Mouse (Mus musculus): ENCODE measurements around the gene Tspan5. TPM values are rescaled to one million over a fixed set of nuclear protein-coding genes. Genes with fewer than 3 reads are reported as not detected.

The Tspan5 gene
- polyA plus RNA-seq, 1 experiment from 2014 or later = 20.9 TPM

DNA sequence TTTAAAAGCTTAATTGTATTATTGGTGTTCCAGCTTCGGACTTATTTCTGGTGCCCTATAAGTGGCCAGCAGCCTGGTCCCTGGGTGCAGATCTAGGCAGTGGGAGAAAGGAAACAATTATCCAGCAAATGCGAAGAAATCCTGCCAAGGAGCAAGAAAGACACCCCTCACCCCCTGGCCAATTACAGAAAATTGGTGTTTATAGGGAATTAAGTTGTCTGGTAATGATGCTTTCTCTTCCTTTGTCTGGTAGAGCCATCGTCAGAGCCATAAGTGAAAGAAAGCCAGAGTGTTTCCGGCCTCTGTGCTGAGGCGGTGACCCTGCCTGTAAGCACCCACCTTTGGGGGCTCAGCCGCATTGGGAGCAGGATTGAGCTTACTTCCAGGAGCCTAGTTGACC is 59.7 kb downstream of the Tspan5 start:
- H3K4me2 ChIP-seq (ENCODE audit: low read length) = no peak overlapping the region
- H3K9ac ChIP-seq (ENCODE audit: low read length) = no peak overlapping the region
- H3K4me3 ChIP-seq (ENCODE audit: low read depth, low read length) = no peak overlapping the region
- ATAC-seq (replicated peaks; ENCODE audit: low FRiP score, low TSS enrichment, low read depth) (no peak), DNase-seq (ENCODE audit: low spot score) (no peak)
- no peaks in the 10 kb centered on the region for H3K36me3 ChIP-seq (ENCODE audit: control insufficient read depth, insufficient read depth, low read length)
- H3K9me3 ChIP-seq (ENCODE audit: control insufficient read depth, low read length) = no peaks in the 10 kb centered on the region
- H3K4me1 ChIP-seq (replicated peaks; ENCODE audit: control insufficient read depth, insufficient read depth, low read length) = no peaks in the 10 kb centered on the region; the same call in 1 of the 2 replicates
- WGBS = 77% methylated on average over 6 of the region's 6 CpGs
- no peaks in the 10 kb centered on the region for H3K27me3 ChIP-seq (replicated peaks; ENCODE audit: control insufficient read depth, insufficient read depth, low read length)
- no peak overlapping the region for H3K27ac ChIP-seq (ENCODE audit: low read depth)

- 72% methylated on average over 21 of the region's 21 CpGs for WGBS
- no peaks in the 10 kb centered on the region for H3K36me3 ChIP-seq (ENCODE audit: control insufficient read depth, insufficient read depth, low read length)
- H3K4me3 ChIP-seq (ENCODE audit: low read depth, low read length) = no peak overlapping the region
- H3K9ac ChIP-seq (ENCODE audit: low read length) = no peak overlapping the region
- H3K27me3 ChIP-seq (replicated peaks; ENCODE audit: control insufficient read depth, insufficient read depth, low read length) = no peaks in the 10 kb centered on the region
- H3K9me3 ChIP-seq (ENCODE audit: control insufficient read depth, low read length) = no peaks in the 10 kb centered on the region
- no peaks in the 10 kb centered on the region; the same call in 1 of the 2 replicates for H3K4me1 ChIP-seq (replicated peaks; ENCODE audit: control insufficient read depth, insufficient read depth, low read length)
- no peak overlapping the region for H3K4me2 ChIP-seq (ENCODE audit: low read length)
- no peak for ATAC-seq (replicated peaks; ENCODE audit: low FRiP score, low TSS enrichment, low read depth)
- DNase-seq (ENCODE audit: low spot score) = no peak
- H3K27ac ChIP-seq (ENCODE audit: low read depth) = no peak overlapping the region
Measured at GRCm38 (mm10) chr3:138802722-138803443, 60.9 kb downstream of the Tspan5 start.

DNA sequence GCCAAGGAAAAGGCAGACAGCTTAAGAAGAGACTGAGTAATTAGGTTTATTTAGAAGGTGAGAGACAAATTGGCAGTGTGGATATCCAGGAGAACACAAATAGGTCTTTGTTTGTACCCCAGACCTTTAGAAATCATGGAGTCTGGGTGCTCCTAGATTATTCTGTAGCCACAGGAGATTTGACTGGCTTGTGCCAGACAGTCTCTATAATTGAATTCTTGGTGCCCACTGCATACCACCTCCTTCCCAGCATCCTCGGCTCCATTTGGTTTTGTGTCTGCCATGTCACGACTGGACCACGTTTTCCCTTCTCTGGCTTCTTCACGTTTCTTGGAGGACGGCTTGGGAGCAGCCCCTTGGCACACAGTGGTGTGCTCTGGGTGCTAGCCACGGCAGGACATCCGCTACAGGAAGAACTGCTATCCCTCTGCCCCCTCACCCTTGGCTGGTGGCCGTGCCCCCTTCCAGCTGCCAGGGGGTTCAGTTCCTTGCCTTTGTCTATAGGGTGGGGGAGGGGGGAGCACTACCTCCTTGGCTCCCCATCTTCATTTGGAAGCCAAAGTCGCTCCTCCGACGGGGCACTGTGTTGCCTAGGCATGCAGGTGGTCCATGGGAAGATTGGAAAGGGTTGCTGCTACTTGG is 61.6 kb downstream of the Tspan5 start:
- no peak overlapping the region for H3K4me2 ChIP-seq (ENCODE audit: low read length)
- no peaks in the 10 kb centered on the region for H3K9me3 ChIP-seq (ENCODE audit: control insufficient read depth, low read length)
- H3K4me1 ChIP-seq (replicated peaks; ENCODE audit: control insufficient read depth, insufficient read depth, low read length) = no peaks in the 10 kb centered on the region; the same call in 1 of the 2 replicates
- H3K36me3 ChIP-seq (ENCODE audit: control insufficient read depth, insufficient read depth, low read length) = no peaks in the 10 kb centered on the region
- ATAC-seq (replicated peaks; ENCODE audit: low FRiP score, low TSS enrichment, low read depth) (no peak), DNase-seq (ENCODE audit: low spot score) (no peak)
- WGBS = 86% methylated on average over 11 of the region's 11 CpGs
- H3K27ac ChIP-seq (ENCODE audit: low read depth) = no peak overlapping the region
- H3K4me3 ChIP-seq (ENCODE audit: low read depth, low read length) = no peak overlapping the region
- H3K9ac ChIP-seq (ENCODE audit: low read length) = no peak overlapping the region
- H3K27me3 ChIP-seq (replicated peaks; ENCODE audit: control insufficient read depth, insufficient read depth, low read length) = no peaks in the 10 kb centered on the region

DNA sequence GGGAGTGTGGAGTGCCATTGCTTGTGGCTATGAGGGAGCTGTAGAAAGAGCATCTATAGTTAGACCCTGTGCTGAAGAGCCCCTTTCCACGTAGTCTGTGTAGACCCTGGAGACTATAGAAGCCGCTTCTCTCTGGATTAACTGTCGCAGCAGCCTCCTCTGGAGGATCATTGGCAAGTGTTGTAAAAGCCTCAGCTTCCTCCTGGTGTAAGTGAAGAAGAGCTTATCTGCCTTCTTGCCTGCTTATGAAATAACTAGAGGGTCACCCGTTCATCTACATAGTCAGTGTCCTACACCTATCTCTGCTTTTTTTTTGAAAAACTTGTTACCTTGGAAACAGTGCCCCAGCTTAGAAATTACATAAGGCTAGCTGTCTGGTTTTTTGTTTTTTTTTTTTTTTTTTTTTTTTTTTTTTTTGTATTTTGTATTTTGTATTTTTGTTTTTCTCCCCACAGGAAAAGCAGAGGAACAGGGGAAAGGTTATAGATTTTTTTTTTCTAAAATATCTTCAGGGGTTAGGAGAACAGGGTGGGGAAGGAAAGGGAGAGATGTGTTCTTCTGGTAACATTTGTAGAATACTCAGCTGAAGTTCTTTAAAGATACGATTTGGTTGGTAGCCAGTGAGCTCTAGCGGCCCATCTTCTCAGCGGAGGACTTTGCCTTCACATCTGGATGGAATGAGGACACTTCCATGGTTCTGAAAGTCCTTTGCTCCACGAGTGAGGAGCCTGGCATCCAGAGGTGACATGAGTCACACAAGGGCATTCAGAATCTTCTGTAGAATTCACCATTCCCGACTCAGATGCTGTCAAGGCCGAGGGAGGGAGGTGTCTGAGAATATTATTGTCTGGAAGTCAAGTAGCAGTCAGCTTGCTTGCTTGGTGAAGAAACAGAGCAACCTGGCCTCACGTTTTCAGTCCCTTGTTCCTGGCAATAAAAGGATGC is 62.4 kb downstream of the Tspan5 start:
- WGBS = 79% methylated on average over 11 of the region's 11 CpGs
- no peaks in the 10 kb centered on the region for H3K27me3 ChIP-seq (replicated peaks; ENCODE audit: control insufficient read depth, insufficient read depth, low read length)
- no peaks in the 10 kb centered on the region for H3K9me3 ChIP-seq (ENCODE audit: control insufficient read depth, low read length)
- H3K9ac ChIP-seq (ENCODE audit: low read length) = no peak overlapping the region
- DNase-seq (ENCODE audit: low spot score) = no peak
- H3K36me3 ChIP-seq (ENCODE audit: control insufficient read depth, insufficient read depth, low read length) = no peaks in the 10 kb centered on the region
- H3K4me3 ChIP-seq (ENCODE audit: low read depth, low read length) = no peak overlapping the region
- no peaks in the 10 kb centered on the region; the same call in 1 of the 2 replicates for H3K4me1 ChIP-seq (replicated peaks; ENCODE audit: control insufficient read depth, insufficient read depth, low read length)
- ATAC-seq (replicated peaks; ENCODE audit: low FRiP score, low TSS enrichment, low read depth) = no peak
- H3K4me2 ChIP-seq (ENCODE audit: low read length) = no peak overlapping the region
- H3K27ac ChIP-seq (ENCODE audit: low read depth) = no peak overlapping the region

GRCm38 (mm10) chr3:138807795-138808194 is 65.8 kb downstream of the Tspan5 start:
- Histone ChIP-seq H3K9me3 (ENCODE audit: control insufficient read depth, low read length) (no peaks in the 10 kb centered on the region), H3K4me3 (ENCODE audit: low read depth, low read length) (no peak overlapping the region), H3K27me3 (replicated peaks; ENCODE audit: control insufficient read depth, insufficient read depth, low read length) (no peaks in the 10 kb centered on the region), H3K27ac (ENCODE audit: low read depth) (no peak overlapping the region), H3K36me3 (ENCODE audit: control insufficient read depth, insufficient read depth, low read length) (no peaks in the 10 kb centered on the region), H3K4me2 (ENCODE audit: low read length) (no peak overlapping the region), H3K4me1 (replicated peaks; ENCODE audit: control insufficient read depth, insufficient read depth, low read length) (no peaks in the 10 kb centered on the region), H3K9ac (ENCODE audit: low read length) (no peak overlapping the region)
- DNase-seq (ENCODE audit: low spot score) (no peak), ATAC-seq (replicated peaks; ENCODE audit: low FRiP score, low TSS enrichment, low read depth) (no peak)
- WGBS = 79% methylated on average over 4 of the region's 4 CpGs

DNA sequence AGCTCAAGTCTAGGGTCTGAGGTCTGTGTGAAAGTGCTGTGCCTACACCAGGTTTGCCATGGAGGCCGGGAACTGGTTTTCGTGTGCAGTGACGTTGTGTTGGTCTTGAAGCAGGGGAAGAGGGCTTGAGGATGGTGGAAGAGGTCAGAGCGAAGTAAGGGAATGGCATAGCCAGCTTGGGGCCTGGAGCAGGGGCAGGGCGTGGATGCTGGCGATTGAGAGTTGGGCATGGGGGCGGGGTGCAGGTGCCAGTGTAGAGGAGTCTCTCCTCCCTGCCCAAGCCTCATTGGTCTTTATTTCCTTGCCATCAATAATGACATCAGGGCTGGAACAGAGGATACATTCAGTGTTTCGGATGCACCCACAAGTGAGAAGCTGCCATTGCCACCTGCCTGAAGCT is 67.5 kb downstream of the Tspan5 start:
- Histone ChIP-seq H3K27me3 (replicated peaks; ENCODE audit: control insufficient read depth, insufficient read depth, low read length) (no peaks in the 10 kb centered on the region), H3K27ac (ENCODE audit: low read depth) (no peak overlapping the region), H3K4me1 (replicated peaks; ENCODE audit: control insufficient read depth, insufficient read depth, low read length) (no peaks in the 10 kb centered on the region), H3K4me2 (ENCODE audit: low read length) (no peak overlapping the region), H3K36me3 (ENCODE audit: control insufficient read depth, insufficient read depth, low read length) (no peaks in the 10 kb centered on the region), H3K4me3 (ENCODE audit: low read depth, low read length) (no peak overlapping the region), H3K9ac (ENCODE audit: low read length) (no peak overlapping the region), H3K9me3 (ENCODE audit: control insufficient read depth, low read length) (no peaks in the 10 kb centered on the region)
- no peak for ATAC-seq (replicated peaks; ENCODE audit: low FRiP score, low TSS enrichment, low read depth)
- DNase-seq (ENCODE audit: low spot score) = no peak
- 91% methylated on average over 8 of the region's 8 CpGs for WGBS

DNA sequence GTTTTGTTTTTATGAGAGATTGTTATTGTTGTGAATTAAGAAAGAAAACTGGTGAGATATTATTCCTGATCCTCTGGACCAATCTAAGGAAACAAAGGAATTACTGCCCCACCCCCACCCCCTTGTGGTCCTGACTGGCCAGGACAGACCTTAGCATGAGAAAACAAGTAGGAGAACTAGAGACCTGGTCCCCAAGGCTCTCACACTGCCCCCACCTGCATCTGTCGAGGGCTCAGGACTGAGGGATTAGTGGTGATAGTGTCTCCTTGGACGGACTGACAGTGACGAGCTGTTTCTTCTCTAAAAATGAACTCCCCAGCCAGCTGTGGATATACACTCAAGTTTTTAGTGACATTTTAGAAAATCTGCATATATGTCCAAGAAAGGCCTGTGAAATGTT is 70.6 kb downstream of the Tspan5 start:
- no peak for ATAC-seq (replicated peaks; ENCODE audit: low FRiP score, low TSS enrichment, low read depth)
- H3K4me1 ChIP-seq (replicated peaks; ENCODE audit: control insufficient read depth, insufficient read depth, low read length) = no peaks in the 10 kb centered on the region
- 54% methylated on average over 3 of the region's 3 CpGs for WGBS

DNA sequence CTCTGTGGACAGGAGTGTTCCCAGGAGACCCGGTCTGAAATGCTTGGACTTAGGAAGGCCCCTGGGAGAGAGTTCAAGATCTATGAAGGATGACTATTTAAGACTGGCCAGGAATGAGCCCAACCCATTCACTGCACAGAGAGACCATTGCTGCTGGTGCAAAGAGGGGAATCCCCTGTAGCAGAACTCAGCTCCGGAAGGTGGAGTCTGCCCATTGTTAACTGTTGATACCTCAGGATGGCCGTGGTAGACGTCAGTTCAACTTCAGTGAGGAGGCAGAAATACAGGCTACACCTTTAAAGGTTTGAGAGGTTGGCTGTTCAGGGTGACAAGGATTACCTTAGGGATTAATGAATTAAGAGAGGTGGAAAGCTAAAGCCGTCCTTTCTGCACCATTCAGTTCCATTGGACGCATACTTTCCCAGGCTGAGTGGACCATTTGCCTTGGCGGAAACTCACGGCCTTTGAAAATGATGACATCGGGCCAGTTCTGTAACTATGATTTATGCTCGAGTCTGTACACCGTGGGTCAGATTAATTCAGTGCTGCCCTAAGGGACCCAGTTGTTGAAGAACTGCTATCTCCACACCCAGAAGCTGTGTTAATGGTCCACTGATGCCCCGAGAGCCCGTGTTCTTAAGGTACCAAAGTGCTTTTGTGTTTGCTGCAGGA is 71.3 kb downstream of the Tspan5 start:
- H3K36me3 ChIP-seq (ENCODE audit: control insufficient read depth, insufficient read depth, low read length) = no peaks in the 10 kb centered on the region
- no peaks in the 10 kb centered on the region for H3K9me3 ChIP-seq (ENCODE audit: control insufficient read depth, low read length)
- no peak overlapping the region for H3K27ac ChIP-seq (ENCODE audit: low read depth)
- DNase-seq (ENCODE audit: low spot score) = no peak
- no peaks in the 10 kb centered on the region for H3K4me1 ChIP-seq (replicated peaks; ENCODE audit: control insufficient read depth, insufficient read depth, low read length)
- H3K9ac ChIP-seq (ENCODE audit: low read length) = no peak overlapping the region
- WGBS = 77% methylated on average over 13 of the region's 13 CpGs
- H3K27me3 ChIP-seq (replicated peaks; ENCODE audit: control insufficient read depth, insufficient read depth, low read length) = no peaks in the 10 kb centered on the region
- no peak overlapping the region for H3K4me2 ChIP-seq (ENCODE audit: low read length)
- ATAC-seq (replicated peaks; ENCODE audit: low FRiP score, low TSS enrichment, low read depth) = no peak
- no peak overlapping the region for H3K4me3 ChIP-seq (ENCODE audit: low read depth, low read length)

More for the DNA sequence above, 70.6 kb downstream of the Tspan5 start:
- no peak overlapping the region for H3K9ac ChIP-seq (ENCODE audit: low read length)
- DNase-seq (ENCODE audit: low spot score) = no peak
- H3K4me3 ChIP-seq (ENCODE audit: low read depth, low read length) = no peak overlapping the region
- H3K9me3 ChIP-seq (ENCODE audit: control insufficient read depth, low read length) = no peaks in the 10 kb centered on the region
- H3K27me3 ChIP-seq (replicated peaks; ENCODE audit: control insufficient read depth, insufficient read depth, low read length) = no peaks in the 10 kb centered on the region
- no peak overlapping the region for H3K4me2 ChIP-seq (ENCODE audit: low read length)
- no peaks in the 10 kb centered on the region for H3K36me3 ChIP-seq (ENCODE audit: control insufficient read depth, insufficient read depth, low read length)
- H3K27ac ChIP-seq (ENCODE audit: low read depth) = no peak overlapping the region
